Mouse (Mus musculus) megakaryocyte, embryonic 14.5 days (primary cell): ENCODE data around the gene Aldoc.

ENCODE experiments used
- FLI1 ChIP-seq: IDR thresholded peaks from 2 replicates; pipeline ENCODE4 v1.6.1; 2012; ENCODE audit warnings: low read length, inconsistent platforms, mixed read lengths
- GATA1 ChIP-seq: IDR thresholded peaks from 3 replicates; pipeline ENCODE4 v1.6.1; 2012; ENCODE audit warnings: mixed read lengths, low read length, inconsistent platforms, borderline replicate concordance

DNA sequence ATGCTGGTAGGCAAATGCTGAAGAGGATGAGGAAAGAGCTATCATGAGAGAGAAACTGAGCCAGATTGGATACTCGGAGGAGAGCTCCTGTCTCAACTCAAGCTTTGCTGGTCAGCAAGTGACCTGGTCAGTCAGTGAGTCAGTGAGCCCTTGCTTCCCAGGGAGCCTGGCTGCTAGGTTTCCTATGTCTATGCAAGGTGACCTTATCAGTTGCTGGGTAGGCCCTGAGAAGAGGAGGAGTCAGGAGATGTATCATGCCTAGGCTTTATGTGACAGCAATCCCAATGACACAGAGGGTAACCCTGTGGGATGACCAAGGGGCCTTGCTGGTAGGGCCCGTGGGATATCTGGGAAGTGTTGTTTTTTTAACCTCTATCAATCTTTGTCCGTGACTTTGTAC is 49.4 kb downstream of the Aldoc start:
- TF ChIP-seq GATA1 (no peak), FLI1 (no peak)
